Mouse (Mus musculus) left cerebral cortex, adult 8-10 months (tissue): ENCODE measurements around the gene Spaca3. TPM values are rescaled to one million over a fixed set of nuclear protein-coding genes. Genes with fewer than 3 reads are reported as not detected.

Source experiments
- DNase-seq, 2 experiments: peaks; one replicate each; pipeline ENCODE4 v3.0.0; 2022; ENCODE audit warnings: low spot score in 2 of 2
- total RNA-seq, 4 experiments: library from RNA; stranded (reverse); gene quantifications; 2 replicates each; pipeline ENCODE4 v1.2.4; 2022

Spaca3 gene
- not detected for total RNA-seq

DNA sequence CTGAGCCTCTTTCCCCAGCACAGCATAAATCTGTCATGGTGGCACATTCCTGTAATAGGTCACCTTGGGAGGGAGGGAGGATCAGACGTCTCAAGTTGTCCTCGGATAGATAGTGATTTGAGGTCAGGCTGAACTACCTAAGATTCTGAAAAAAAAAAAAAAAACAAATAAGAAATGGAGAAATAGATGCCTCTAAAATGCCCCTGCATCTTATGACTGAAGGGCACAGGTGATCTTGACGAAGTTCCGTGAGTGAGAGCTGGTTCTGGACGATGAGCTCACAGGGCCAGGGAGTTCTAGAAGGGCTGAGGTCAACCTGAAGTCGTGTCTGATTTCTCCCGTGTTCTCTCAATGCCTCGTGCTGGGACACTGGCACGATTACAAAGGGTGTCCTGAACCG, at the start of gene Spaca3:
Spaca3 (plus strand) TSS at position 301 of the 400 bp plus-strand sequence.
- DNase-seq: no peak

DNA sequence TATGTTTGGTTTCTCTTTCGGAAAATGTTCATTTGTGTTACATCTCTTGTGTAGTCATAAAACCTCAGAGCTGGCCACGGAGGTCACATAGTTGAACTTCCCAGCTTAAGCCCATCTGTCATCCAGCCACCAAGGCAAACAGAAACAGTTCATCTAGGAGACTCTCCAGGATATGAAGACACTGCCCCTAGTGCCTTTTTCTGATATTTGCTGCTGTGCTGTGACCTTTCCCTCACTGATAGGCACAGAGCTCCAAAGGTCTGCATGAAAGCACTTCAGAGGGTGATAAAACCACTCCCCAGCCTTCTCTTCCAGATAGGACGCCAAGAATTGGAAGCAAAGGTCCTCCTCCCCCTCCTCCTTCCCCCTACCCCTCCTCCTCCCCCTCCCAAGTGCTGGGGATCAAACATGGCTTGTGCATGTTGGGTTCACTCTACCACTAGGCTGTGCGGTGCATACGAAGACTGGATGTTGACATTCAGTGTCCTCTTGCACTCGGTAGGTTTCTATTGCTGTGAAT, 49.6 kb upstream of the Spaca3 start:
- no peak for DNase-seq

DNA sequence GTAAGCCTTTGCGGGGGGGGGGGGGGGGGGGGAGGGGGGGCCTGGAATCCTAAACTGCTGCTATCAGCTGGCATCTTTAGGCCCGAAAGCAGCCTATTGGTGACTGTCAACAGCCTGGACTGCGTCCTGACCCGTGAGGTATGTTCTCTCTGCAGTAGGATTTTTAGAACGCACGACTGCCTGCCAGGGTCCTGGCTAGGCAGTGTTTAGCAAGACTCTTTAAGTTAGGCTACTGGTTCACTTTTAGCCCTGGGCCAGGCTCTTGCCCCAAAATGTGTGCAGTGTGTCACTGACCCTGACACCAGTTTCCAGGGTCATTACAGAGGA, 48.5 kb upstream of the Spaca3 start:
- DNase-seq: no peak

DNA sequence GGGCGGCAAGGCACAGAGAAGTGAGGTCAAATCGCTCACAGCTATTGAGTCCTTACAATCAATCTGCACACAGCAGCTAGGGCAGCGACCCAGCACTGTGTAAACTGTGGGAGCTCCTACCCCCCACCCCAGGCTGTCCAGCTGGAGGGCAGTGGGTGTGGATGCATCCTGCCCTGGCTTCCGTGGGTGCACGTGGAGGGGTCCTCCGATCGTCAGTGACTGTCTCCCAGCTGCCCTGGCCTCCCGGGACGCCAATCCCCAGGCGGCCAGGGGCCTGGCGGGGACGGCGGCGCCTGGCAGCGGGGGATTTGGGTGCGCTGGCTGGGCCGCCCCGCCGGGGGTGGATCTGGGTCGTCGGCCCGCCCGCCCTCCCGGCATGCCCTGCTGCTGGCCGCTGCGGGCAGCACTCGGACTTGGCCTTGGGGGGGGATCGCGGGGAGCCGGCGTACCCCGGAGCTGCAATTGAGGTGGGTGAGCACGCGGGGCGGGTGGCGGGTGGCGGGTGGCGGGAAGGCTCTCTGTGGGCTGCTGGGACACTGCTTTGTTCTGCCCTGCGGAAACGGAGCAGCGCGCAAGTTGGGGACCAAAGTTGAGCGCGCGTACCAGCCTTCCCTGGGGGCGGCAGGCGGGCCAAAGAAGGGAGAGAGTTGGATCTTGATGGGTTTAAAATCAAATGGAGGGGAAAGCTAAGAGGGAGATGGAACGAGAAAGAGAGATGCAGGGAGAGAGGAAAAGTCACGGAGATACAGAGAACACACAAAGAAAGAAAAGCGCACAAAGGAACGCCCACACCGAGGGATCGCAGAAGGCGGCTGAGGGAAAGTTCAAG, 48.0 kb upstream of the Spaca3 start, which contains the start of gene Tmem98:
Tmem98 (plus strand) TSS at position 183 of the 829 bp plus-strand sequence.
- peak in 1 of 2 experiments; percentile 57 for DNase-seq

DNA sequence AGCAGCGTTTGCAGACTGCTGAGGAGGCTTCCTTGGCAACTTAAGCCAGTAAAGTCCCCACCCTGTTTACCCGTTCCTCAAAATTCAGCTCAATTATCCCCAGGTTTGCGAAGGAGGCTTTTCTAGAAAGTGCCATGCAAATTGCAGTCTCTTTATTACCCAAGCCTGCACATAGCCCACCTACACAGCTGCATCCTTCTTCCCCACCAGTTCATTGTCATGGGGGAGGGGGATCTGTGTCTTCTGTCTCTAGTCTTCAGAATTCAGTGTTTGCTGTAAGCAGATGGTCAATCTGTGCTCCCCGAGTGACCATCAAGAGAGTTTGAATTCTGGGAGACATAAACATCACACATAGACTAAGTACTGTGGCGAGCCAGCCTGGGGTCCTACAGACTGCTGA, 47.0 kb upstream of the Spaca3 start:
- DNase-seq: no peak

DNA sequence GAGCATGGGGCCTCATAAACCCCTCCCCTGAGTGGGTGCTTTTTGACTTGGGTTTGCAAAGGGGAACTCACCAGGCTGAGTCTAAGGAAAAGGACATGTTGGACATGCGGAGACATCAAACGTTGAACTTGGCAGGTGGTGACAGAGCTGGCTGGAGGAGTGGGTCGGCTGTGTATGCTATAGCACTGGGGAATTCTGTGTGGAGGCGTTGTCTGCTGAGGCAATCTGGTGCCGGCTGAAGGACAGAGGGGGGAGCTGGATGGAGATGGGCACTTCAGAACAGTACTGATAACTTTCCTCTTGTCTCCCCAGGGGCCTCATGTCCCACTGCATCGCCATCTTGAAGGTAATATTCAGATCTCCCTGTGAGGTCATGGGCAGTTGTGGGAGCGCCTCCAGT, 42.8 kb upstream of the Spaca3 start:
- DNase-seq: no peak

- DNase-seq: peak; percentile 51
Measured at GRCm38 (mm10) chr11:80818060-80818697, 40.0 kb upstream of the Spaca3 start.

- no peak for DNase-seq
Measured at GRCm38 (mm10) chr11:80820085-80820484, 38.1 kb upstream of the Spaca3 start.

DNA sequence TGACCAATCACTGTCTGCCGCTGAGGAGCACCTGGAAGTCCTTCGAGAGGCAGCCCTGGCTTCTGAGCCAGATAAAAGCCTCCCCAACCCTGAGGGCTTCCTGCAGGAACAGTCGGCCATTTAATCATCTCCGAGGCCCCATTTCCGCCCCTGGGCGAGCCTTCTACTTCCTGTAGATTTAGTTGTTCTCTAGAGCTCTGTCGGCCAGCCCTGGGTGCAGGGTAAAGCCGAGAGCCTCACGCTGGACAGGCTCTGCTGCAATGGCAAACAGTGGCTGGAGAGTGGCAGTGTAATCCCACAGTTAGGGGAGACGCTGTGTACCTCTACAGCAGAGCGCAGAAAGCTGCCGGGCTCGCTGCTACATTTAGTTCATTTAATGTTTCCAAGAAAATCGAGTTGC, 36.9 kb upstream of the Spaca3 start:
- no peak for DNase-seq

DNA sequence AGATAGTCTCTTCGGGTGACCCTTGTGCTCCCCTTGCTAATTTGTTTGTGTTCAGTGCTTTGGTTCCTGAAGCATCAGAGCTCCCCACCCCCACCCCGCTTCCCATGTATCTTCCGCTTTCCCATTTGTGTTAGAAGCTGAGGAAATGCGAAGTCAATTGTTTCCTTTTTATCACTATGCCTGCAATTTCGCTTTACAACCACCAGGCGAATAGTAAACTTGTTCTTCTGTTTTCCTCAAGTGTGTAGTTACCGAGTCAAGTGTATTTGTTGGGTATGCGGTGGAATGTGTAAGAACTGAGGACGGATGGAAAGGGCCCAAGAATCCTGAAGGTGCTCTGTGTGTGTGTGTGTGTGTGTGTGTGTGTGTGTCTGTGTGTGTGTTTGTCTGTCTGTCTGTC, 36.4 kb upstream of the Spaca3 start:
- no peak for DNase-seq

DNA sequence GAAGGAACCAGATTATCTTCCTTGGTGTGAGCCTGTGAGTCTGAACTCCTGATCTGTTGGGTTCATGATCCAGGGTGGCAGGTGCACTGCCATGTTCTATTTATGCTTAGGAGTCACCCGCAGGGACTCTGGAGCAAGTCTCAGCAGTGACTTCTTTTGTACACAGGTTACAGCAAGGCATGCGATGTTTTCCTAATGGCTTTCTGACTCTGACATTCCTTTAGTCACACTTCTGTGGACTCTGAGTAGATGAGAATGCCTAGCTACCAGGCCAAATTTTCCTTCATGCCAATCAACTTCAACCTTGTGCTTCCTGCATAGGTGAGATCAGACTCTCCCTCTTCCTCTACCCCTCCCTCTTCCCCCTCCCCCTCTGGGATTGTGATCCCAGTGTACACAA, 22.8 kb upstream of the Spaca3 start:
- no peak for DNase-seq

- no peak for DNase-seq
Measured at GRCm38 (mm10) chr11:80835841-80836240, 22.3 kb upstream of the Spaca3 start.

DNA sequence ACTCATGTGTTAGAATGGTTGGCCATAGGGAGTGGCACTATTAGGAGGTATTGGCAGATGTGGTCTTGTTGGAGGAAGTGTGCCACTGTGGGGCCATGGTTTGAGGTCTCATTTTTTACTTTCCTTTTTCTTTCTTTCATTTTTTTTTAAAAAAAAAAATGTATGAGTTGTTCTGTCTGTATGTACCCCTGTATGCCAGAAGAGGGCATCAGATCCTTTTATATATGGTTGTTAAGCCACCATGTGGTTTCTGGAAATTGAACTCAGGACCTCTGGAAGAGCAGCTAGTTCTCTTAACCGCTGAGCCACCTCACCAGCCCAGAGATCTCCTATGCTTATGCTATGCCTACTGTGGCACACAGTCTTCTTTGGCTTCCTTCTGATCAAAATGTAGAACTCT, 19.4 kb upstream of the Spaca3 start:
- DNase-seq: no peak

GRCm38 (mm10) chr11:80843435-80843834, 14.7 kb upstream of the Spaca3 start:
- DNase-seq: no peak

DNA sequence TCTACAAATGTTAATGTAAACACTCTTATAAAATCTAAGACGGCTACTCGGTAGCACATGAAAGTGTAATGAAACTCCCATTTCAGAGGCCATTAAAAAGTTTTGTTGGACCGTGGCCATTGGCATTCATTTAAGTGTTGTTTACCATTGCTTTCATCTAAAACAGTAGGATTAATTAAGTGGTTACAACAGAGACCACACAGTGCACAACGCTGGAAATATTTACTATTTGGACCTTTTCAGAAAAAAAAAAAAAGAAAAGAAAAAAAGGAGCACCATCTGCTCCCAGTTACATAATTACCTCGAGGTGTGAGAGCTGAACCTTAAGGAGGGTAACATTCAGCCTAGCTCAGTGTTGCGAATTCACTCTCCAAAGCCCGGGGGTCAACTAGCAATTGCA, 12.7 kb upstream of the Spaca3 start:
- no peak for DNase-seq

DNA sequence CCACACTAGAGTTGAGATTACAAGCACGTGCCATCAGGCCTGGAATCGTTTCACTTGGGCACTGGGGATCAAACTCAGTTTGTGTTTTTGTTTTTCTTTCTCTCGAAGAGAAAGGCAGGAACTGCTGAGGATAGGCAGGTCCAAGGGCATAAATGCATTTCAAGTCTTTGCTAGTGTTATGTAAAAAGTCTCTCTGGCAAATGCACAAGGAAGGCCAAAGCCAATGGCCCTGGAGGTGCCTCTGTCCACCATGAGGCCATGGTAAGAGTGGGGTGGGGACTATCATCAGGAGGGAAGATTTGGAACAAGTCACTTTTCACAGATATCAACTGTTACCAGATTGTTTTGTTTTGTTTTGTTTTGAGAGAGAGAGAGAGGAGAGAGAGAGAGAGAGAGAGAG, 12.1 kb upstream of the Spaca3 start:
- DNase-seq: no peak

DNA sequence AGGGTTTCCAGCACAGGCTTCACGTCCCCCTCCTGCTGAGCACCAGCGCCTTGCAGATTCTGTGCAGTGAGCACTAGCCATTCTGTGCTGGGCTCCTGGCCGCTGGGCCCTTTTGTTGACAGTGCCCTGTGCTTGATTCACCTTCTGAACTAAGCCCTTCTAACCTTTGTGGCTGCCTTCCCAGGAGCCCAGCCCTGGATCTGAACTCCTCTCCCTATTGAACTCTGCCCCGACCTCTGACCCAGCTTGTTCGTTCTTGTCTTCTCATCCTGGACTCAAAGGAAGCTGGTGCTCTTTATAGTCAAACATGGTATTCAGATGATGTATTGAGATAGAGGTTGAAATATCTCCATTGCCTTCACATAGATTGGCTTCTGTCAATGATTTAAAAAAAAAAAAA, 10.0 kb upstream of the Spaca3 start:
- DNase-seq: no peak

DNA sequence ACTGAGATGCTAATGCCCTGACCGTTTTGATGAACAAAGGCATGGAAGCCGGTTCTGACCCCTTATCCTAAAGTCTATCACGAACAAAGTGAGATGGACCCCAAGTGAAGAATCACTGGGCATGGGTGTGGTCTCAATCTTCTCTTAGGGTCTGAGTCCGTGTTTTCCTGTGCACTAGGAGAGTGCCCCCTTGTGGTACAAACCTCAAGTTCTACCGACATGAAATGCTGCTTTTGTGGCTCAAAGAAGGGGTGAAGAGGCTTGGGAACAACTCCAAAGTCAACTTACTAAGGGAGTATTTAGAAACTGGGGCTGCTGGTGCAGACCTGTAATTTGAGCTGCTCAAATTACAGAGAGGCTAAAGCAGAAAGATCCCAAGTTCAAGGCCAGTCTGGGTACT, 6.3 kb upstream of the Spaca3 start:
- no peak for DNase-seq

DNA sequence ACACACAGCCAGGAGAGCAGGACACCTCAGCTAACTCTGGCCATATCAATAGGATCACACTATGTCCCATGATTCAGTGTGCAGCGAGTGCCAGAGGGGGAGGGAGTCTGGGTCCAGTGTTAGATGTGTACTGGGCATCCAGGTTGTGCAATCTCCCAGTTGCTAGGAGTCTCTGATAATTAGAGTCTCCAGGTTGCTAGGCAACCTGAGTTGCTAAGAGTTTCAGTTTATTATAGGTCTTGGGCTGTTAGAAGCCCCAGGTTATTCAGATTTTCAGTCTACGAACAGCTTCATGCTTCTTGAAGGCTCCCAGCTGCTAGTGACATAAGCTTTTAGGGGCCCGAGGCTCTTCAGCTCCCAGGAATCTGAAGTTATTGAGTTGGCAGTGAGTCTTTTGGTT, 5.2 kb upstream of the Spaca3 start:
- DNase-seq: no peak

DNA sequence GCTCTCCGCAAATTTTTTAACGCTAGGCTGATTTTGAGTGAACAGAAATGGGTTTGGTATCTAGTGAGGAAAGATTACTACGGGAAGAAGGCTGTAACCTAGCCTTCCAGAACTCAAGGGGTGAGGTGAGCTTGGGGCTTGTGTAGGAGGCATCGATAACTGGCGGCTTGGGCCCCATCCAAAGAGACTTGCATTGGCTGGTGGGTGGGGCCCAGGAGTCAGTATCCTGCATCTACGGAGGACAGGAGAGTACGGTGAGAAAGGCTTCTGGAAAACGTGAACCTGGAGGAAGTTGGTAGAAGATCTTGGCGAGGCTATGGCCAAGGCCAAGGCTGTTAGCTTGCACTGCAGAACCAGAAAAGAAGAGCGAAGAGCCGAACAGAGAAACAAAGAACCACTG, 3.7 kb upstream of the Spaca3 start:
- no peak for DNase-seq

DNA sequence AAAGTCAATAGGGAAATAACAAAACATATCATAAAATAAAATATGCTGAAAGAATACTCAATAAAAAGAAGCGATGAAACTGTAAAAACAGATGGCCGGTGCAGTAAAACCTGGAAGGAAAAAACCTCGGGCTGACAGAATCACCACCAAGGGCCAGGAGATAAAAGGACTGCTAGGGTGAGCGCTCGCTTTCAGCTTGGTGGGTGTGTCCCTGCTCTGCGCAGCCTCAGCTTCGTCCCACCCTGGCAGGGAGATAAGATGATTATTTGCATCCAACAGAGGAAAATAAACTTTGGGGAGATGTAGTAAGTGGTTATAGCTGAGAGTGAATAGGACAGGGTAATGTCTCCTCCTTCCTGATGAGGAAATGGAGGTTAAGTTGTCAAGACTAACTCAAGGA, 3.3 kb upstream of the Spaca3 start:
- no peak for DNase-seq

GRCm38 (mm10) chr11:80856827-80857226, 1.3 kb upstream of the Spaca3 start:
- DNase-seq: no peak

GRCm38 (mm10) chr11:80862941-80863340, 4.8 kb downstream of the Spaca3 start:
- no peak for DNase-seq
